Mouse (Mus musculus) MEL (cell line): Measurements from ENCODE around the gene Adam12. TPM values are rescaled to one million over a fixed set of nuclear protein-coding genes. Genes with fewer than 3 reads are reported as not detected.

Source experiments
- DNase-seq: peaks from one replicate; pipeline ENCODE4 v3.0.0; 2011; ENCODE audit warnings: low read depth, low spot score
- H3K27ac ChIP-seq: 2 replicates; pipeline ENCODE4 v1.5.1; 2012; ENCODE audit warnings: low read depth, mild to moderate bottlenecking, control low read depth, low read length, moderate library complexity; ENCODE audit not compliant: control insufficient read depth
- H3K27me3 ChIP-seq, 2 experiments: fragments of 150-350 bp in 1 of 2; sonication (generic) in 1 of 2; 2 replicates each; pipeline ENCODE4 v1.6.1; 2012; ENCODE audit warnings: low read length in 2 of 2, mild to moderate bottlenecking in 2 of 2, improper control_type of control experiment in 1 of 2, moderate library complexity in 1 of 2; ENCODE audit not compliant: insufficient read depth in 2 of 2, control insufficient read depth in 1 of 2
- H3K36me3 ChIP-seq, 2 experiments: 2 replicates each; pipeline ENCODE4 v1.6.1; 2012 to 2014; ENCODE audit warnings: low read length in 2 of 2, improper control_type of control experiment in 1 of 2, inconsistent platforms in 1 of 2, mild to moderate bottlenecking in 1 of 2; ENCODE audit not compliant: insufficient read depth in 2 of 2, control insufficient read depth in 1 of 2
- H3K4me1 ChIP-seq, 2 experiments: fragments of 150-350 bp in 1 of 2; sonication (generic) in 1 of 2; 2 replicates each; pipeline ENCODE4 v1.6.1; 2012; ENCODE audit warnings: low read length in 2 of 2, improper control_type of control experiment in 1 of 2, mild to moderate bottlenecking in 1 of 2; ENCODE audit not compliant: insufficient read depth in 2 of 2, control insufficient read depth in 1 of 2
- H3K4me3 ChIP-seq, 2 experiments: fragments of 150-350 bp in 1 of 2; sonication (generic) in 1 of 2; 2 replicates each; pipeline ENCODE4 v1.5.1; 2012; ENCODE audit warnings: low read depth in 2 of 2, low read length in 2 of 2, mild to moderate bottlenecking in 2 of 2, moderate library complexity in 2 of 2, control low read depth in 1 of 2, improper control_type of control experiment in 1 of 2; ENCODE audit not compliant: control insufficient read depth in 1 of 2, insufficient read depth in 1 of 2
- H3K79me2 ChIP-seq: 2 replicates; pipeline ENCODE4 v1.6.1; 2012; ENCODE audit warnings: mild to moderate bottlenecking, low read length, moderate library complexity; ENCODE audit not compliant: control insufficient read depth, poor library complexity, insufficient read depth
- H3K9ac ChIP-seq: 2 replicates; pipeline ENCODE4 v1.6.1; 2012; ENCODE audit warnings: low read depth, mild to moderate bottlenecking, control low read depth, low read length, moderate library complexity; ENCODE audit not compliant: control insufficient read depth, poor library complexity, severe bottlenecking
- H3K9me3 ChIP-seq: fragments of 150-350 bp; sonication (generic); replicated peaks from 2 replicates; pipeline ENCODE4 v1.6.1; 2012; ENCODE audit warnings: mild to moderate bottlenecking, low read length, improper control_type of control experiment, moderate library complexity; ENCODE audit not compliant: insufficient read depth
- CHD1 ChIP-seq: IDR thresholded peaks from 2 replicates; pipeline ENCODE4 v1.6.1; 2012; ENCODE audit warnings: low read depth, mild to moderate bottlenecking, inconsistent platforms, low read length, improper control_type of control experiment
- CHD2 ChIP-seq: IDR thresholded peaks from 2 replicates; pipeline ENCODE4 v1.6.1; 2011; ENCODE audit warnings: low read length, improper control_type of control experiment
- CTCF ChIP-seq, 3 experiments: IDR thresholded peaks in 2 of 3; conservative IDR thresholded peaks in 1 of 3; 2 replicates each; pipeline ENCODE4 v1.5.1; 2011 to 2012; ENCODE audit warnings: low read length in 3 of 3, low read depth in 2 of 3, mild to moderate bottlenecking in 2 of 3, improper control_type of control experiment in 1 of 3, inconsistent platforms in 1 of 3, mixed read lengths in 1 of 3, moderate library complexity in 1 of 3; ENCODE audit not compliant: control insufficient read depth in 1 of 3, insufficient read depth in 1 of 3, poor library complexity in 1 of 3, severe bottlenecking in 1 of 3
- ELF1 ChIP-seq: IDR thresholded peaks from 2 replicates; pipeline ENCODE4 v1.6.1; 2014; ENCODE audit warnings: low read depth, mild to moderate bottlenecking, inconsistent platforms, low read length, improper control_type of control experiment, moderate library complexity
- ETS1 ChIP-seq: IDR thresholded peaks from 2 replicates; pipeline ENCODE4 v1.6.1; 2012; ENCODE audit warnings: low read depth, mild to moderate bottlenecking, inconsistent platforms, low read length, improper control_type of control experiment, moderate library complexity
- GABPA ChIP-seq: IDR thresholded peaks from 2 replicates; pipeline ENCODE4 v1.6.1; 2012; ENCODE audit warnings: low read depth, mild to moderate bottlenecking, inconsistent platforms, low read length, improper control_type of control experiment, moderate library complexity
- GATA1 ChIP-seq: IDR thresholded peaks from 2 replicates; pipeline ENCODE4 v1.6.1; 2011; ENCODE audit warnings: low read depth, low read length, improper control_type of control experiment
- JUND ChIP-seq: IDR thresholded peaks from 2 replicates; pipeline ENCODE4 v1.6.1; 2011; ENCODE audit warnings: low read depth, mild to moderate bottlenecking, improper control_type of control experiment, low read length
- KAT2A ChIP-seq: conservative IDR thresholded peaks from 2 replicates; pipeline ENCODE4 v1.6.1; 2012; ENCODE audit warnings: low read depth, low read length, improper control_type of control experiment, inconsistent platforms
- MAFK ChIP-seq: IDR thresholded peaks from 2 replicates; pipeline ENCODE4 v1.6.1; 2011; ENCODE audit warnings: low read depth, mild to moderate bottlenecking, low read length, improper control_type of control experiment, borderline replicate concordance
- MAX ChIP-seq: IDR thresholded peaks from 2 replicates; pipeline ENCODE4 v1.6.1; 2011; ENCODE audit warnings: low read length, improper control_type of control experiment
- MEF2A ChIP-seq: IDR thresholded peaks from 2 replicates; pipeline ENCODE4 v1.6.1; 2014; ENCODE audit warnings: low read depth, mild to moderate bottlenecking, inconsistent platforms, low read length, improper control_type of control experiment; ENCODE audit not compliant: poor library complexity, insufficient replicate concordance, severe bottlenecking; ENCODE audit errors: extremely low read depth
- MXI1 ChIP-seq: IDR thresholded peaks from 2 replicates; pipeline ENCODE4 v1.6.1; 2011; ENCODE audit warnings: mild to moderate bottlenecking, low read depth, low read length, improper control_type of control experiment
- MYB ChIP-seq: IDR thresholded peaks from 2 replicates; pipeline ENCODE4 v1.6.1; 2011; ENCODE audit warnings: mild to moderate bottlenecking, low read depth, low read length, improper control_type of control experiment
- MYC ChIP-seq: IDR thresholded peaks from 2 replicates; pipeline ENCODE4 v1.6.1; 2011; ENCODE audit warnings: low read depth, mild to moderate bottlenecking, low read length, improper control_type of control experiment, moderate library complexity
- NELFE ChIP-seq: IDR thresholded peaks from 2 replicates; pipeline ENCODE4 v1.6.1; 2011; ENCODE audit warnings: low read depth, low read length, improper control_type of control experiment
- NRF1 ChIP-seq: IDR thresholded peaks from 2 replicates; pipeline ENCODE4 v1.6.1; 2014; ENCODE audit warnings: low read depth, mild to moderate bottlenecking, inconsistent platforms, low read length, improper control_type of control experiment, moderate library complexity; ENCODE audit not compliant: poor library complexity, insufficient read depth, severe bottlenecking
- POLR2A ChIP-seq, 2 experiments: IDR thresholded peaks; 2 replicates each; pipeline ENCODE4 v1.6.1; 2011 to 2012; ENCODE audit warnings: low read length in 2 of 2, mild to moderate bottlenecking in 2 of 2, control low read depth in 1 of 2, improper control_type of control experiment in 1 of 2, low read depth in 1 of 2, moderate library complexity in 1 of 2; ENCODE audit not compliant: control insufficient read depth in 1 of 2, insufficient read depth in 1 of 2, poor library complexity in 1 of 2
- POLR2AphosphoS2 ChIP-seq: IDR thresholded peaks from 2 replicates; pipeline ENCODE4 v1.6.1; 2011; ENCODE audit warnings: low read length, improper control_type of control experiment
- POLR2AphosphoS5 ChIP-seq: IDR thresholded peaks from 2 replicates; pipeline ENCODE4 v1.6.1; 2012; ENCODE audit warnings: low read depth, borderline replicate concordance, mild to moderate bottlenecking, inconsistent platforms, low read length, moderate library complexity, mixed read lengths
- RCOR1 ChIP-seq: IDR thresholded peaks from 2 replicates; pipeline ENCODE4 v1.6.1; 2012; ENCODE audit warnings: low read depth, mild to moderate bottlenecking, inconsistent platforms, low read length, improper control_type of control experiment
- SIN3A ChIP-seq: IDR thresholded peaks from 2 replicates; pipeline ENCODE4 v1.6.1; 2012; ENCODE audit warnings: low read length, improper control_type of control experiment, inconsistent platforms
- SMC3 ChIP-seq: IDR thresholded peaks from 2 replicates; pipeline ENCODE4 v1.6.1; 2011; ENCODE audit warnings: low read depth, low read length, improper control_type of control experiment
- TAL1 ChIP-seq: IDR thresholded peaks from 2 replicates; pipeline ENCODE4 v1.6.1; 2012; ENCODE audit warnings: mild to moderate bottlenecking, inconsistent platforms, low read length, moderate library complexity, mixed read lengths
- TCF12 ChIP-seq: IDR thresholded peaks from 2 replicates; pipeline ENCODE4 v1.6.1; 2014; ENCODE audit warnings: low read depth, mild to moderate bottlenecking, inconsistent platforms, low read length, improper control_type of control experiment, moderate library complexity
- USF1 ChIP-seq: IDR thresholded peaks from 2 replicates; pipeline ENCODE4 v1.6.1; 2014; ENCODE audit warnings: low read depth, mild to moderate bottlenecking, inconsistent platforms, low read length, improper control_type of control experiment, moderate library complexity
- USF2 ChIP-seq, 2 experiments: IDR thresholded peaks; 2 replicates each; pipeline ENCODE4 v1.6.1; 2011 to 2012; ENCODE audit warnings: improper control_type of control experiment in 2 of 2, low read length in 2 of 2, borderline replicate concordance in 1 of 2, inconsistent platforms in 1 of 2, low read depth in 1 of 2, mild to moderate bottlenecking in 1 of 2; ENCODE audit not compliant: insufficient read depth in 1 of 2
- ZC3H11A ChIP-seq: IDR thresholded peaks from 2 replicates; pipeline ENCODE4 v1.6.1; 2012; ENCODE audit warnings: low read depth, mild to moderate bottlenecking, inconsistent platforms, low read length, improper control_type of control experiment
- ZKSCAN1 ChIP-seq: IDR thresholded peaks from 2 replicates; pipeline ENCODE4 v1.6.1; 2012; ENCODE audit warnings: low read depth, mild to moderate bottlenecking, inconsistent platforms, low read length, improper control_type of control experiment, moderate library complexity
- polyA plus RNA-seq, 2 experiments: library from polyadenylated mRNA; stranded (reverse) in 1 of 2; unstranded in 1 of 2; fragments of >175 nt in 1 of 2; fragments of >200 nt in 1 of 2; gene quantifications; 2 replicates each; pipeline versions ENCODE4 v1.2.1 to v1.2.4; 2012; ENCODE audit warnings: low replicate concordance in 2 of 2, low read depth in 1 of 2; ENCODE audit not compliant: insufficient read length in 2 of 2, insufficient read depth in 1 of 2, missing spikeins in 1 of 2
- total RNA-seq: library from RNA; depleted of rRNA; stranded (reverse); fragments of 300-350 nt; gene quantifications from 2 replicates; pipeline ENCODE4 v1.2.3, GENCODE M21; 2012

The Adam12 gene
- total and polyA plus RNA-seq, 3 experiments = not detected

DNA sequence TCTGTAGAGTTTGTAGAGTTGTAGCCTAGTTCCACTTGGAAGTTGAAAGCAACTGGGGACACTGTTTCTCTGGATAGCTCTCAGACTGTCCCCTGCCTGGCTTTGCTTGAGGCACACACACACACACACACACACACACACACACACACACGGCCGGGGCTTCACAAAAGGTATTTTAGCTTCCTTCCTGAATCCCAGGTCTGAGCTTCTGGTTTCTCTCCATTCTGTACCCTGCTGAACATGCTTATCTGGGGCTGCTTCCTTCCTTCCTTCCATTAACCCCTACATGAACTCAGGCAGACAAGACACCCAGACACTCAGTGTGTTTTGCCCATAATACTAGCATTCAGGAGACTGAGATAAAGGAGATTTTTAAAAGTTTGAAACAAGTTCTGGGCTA is 2.0 kb downstream of the Adam12 start:
- DNase-seq = no peak
- no peak overlapping the region for H3K4me3 ChIP-seq
- no peaks in the 10 kb centered on the region for H3K9me3 ChIP-seq

DNA sequence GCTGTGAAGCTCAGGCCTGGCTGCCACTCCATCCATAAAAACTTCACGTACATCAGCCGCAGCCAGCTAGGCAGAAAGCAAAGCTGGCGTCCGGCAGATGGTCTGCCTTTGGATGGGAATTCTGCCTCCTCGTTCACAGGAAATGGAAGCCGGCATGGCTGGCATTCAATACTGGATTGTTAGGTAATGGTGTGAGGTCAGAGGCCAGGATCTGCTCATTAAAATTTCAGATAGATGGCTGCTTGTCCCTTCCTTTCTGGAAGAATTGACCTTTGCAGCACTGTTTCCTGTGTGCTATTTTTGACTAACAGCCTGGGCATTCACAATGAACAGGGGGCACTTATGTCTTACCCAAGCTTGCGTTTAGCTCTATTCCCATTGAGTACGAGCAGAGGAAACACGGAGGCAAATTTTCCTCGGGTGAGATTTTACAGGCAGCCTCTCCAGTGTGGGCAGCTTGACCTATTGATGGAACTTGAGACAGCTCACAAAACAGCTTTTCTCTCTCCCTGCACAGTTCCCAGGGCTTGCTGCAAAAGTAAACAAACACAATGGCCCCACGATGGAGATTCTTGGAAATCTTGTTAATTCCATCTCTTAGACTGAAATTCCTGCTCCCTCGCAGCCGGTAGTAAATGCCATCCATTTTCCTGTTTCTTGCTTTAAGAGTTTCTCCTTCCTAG is 4.0 kb downstream of the Adam12 start:
- no peak for DNase-seq
- H3K79me2 ChIP-seq = no peaks in the 10 kb centered on the region
- H3K4me3 ChIP-seq = no peak overlapping the region
- no peaks in the 10 kb centered on the region for H3K27me3 ChIP-seq
- no peaks in the 10 kb centered on the region for H3K36me3 ChIP-seq
- H3K9me3 ChIP-seq = no peaks in the 10 kb centered on the region
- H3K4me1 ChIP-seq = no peaks in the 10 kb centered on the region
- H3K27ac ChIP-seq = no peak overlapping the region
- no peak for TF ChIP-seq MYB
- no peak for TF ChIP-seq MEF2A
- TF ChIP-seq ELF1 = no peak
- TF ChIP-seq ZC3H11A = no peak
- TF ChIP-seq SIN3A = no peak
- TF ChIP-seq ZKSCAN1 = no peak
- no peak for TF ChIP-seq JUND
- no peak for TF ChIP-seq RCOR1
- no peak for TF ChIP-seq MAFK
- no peak for TF ChIP-seq POLR2AphosphoS5
- no peak for TF ChIP-seq POLR2A (IDR thresholded peaks at IDR 0.05; ENCODE audit: control insufficient read depth in 1 of 2, insufficient read depth in 1 of 2, low read depth in 1 of 2, low read length in 2 of 2, poor library complexity in 1 of 2)
- TF ChIP-seq SMC3 = no peak
- TF ChIP-seq GABPA = no peak
- no peak for TF ChIP-seq MYC
- TF ChIP-seq TCF12 = no peak
- no peak for TF ChIP-seq GATA1
- no peak for TF ChIP-seq TAL1
- no peak for TF ChIP-seq CHD1
- no peak for TF ChIP-seq MAX
- no peak overlapping the region for H3K9ac ChIP-seq

More for the DNA sequence above, 2.0 kb downstream of the Adam12 start:
- H3K27ac ChIP-seq = no peak overlapping the region
- H3K27me3 ChIP-seq = no peaks in the 10 kb centered on the region
- no peak overlapping the region for H3K9ac ChIP-seq
- H3K36me3 ChIP-seq = no peaks in the 10 kb centered on the region
- no peaks in the 10 kb centered on the region for H3K4me1 ChIP-seq
- TF ChIP-seq MAFK (no peak), POLR2AphosphoS2 (no peak), MEF2A (no peak), USF1 (no peak), ZC3H11A (no peak), CHD2 (no peak), KAT2A (no peak), RCOR1 (no peak), NRF1 (no peak), CTCF (IDR thresholded peaks at IDR 0.05 in 2 of 3, conservative IDR thresholded peaks at IDR 0.05 in 1 of 3; ENCODE audit: control insufficient read depth in 1 of 3, insufficient read depth in 1 of 3, low read depth in 2 of 3, low read length in 3 of 3, poor library complexity in 1 of 3, severe bottlenecking in 1 of 3) (no peak), ETS1 (no peak), NELFE (no peak), MXI1 (no peak), USF2 (IDR thresholded peaks at IDR 0.05; ENCODE audit: borderline replicate concordance in 1 of 2, insufficient read depth in 1 of 2, low read depth in 1 of 2, low read length in 2 of 2) (no peak), JUND (no peak)
- no peaks in the 10 kb centered on the region for H3K79me2 ChIP-seq
